Mouse (Mus musculus): ENCODE results near the gene Stat1. TPM values are rescaled to one million over a fixed set of nuclear protein-coding genes. Genes with fewer than 3 reads are reported as not detected.

Gene Stat1
- 65.7 and 102 TPM in 2 replicates for polyA plus RNA-seq (2012; rRNA removed; ENCODE audit: low replicate concordance)

GRCm38 (mm10) chr1:52118860-52119591, at the start of gene Stat1:
TSS of gene Stat1 (plus strand) at chr1:52119440.

Other genes starting within 250 kb of the Stat1 start
- gene Myo1b, start 203.4 kb upstream of the Stat1 start, polyA plus RNA-seq (2012; rRNA removed; ENCODE audit: low replicate concordance), result 21.3 and 25.8 TPM in 2 replicates
- 0.29 and 0.59 TPM in 2 replicates for gene Stat4, start 132.3 kb upstream of the Stat1 start, polyA plus RNA-seq (2012; rRNA removed; ENCODE audit: low replicate concordance)
- 20.9 and 26.8 TPM in 2 replicates for gene Gls, start 113.8 kb downstream of the Stat1 start, polyA plus RNA-seq (2012; rRNA removed; ENCODE audit: low replicate concordance)